Mouse (Mus musculus) hindbrain, embryonic 16.5 days (tissue): ENCODE measurements at regions not wholly inside any gene's neighbourhood (a gene's known extent, or its start where the extent isn't known, plus 50 kb on each side); places are given as distances from the start of the nearest gene placed in this dataset.

ENCODE experiments used
- ATAC-seq: fragments of 200-750 bp; cut with Nextera tagmentation; 2 replicates; pipeline ENCODE4 v1.8.0; 2017; ENCODE audit warnings: moderate TSS enrichment, moderate library complexity
- H3K27ac ChIP-seq: fragments of 300-500 bp; sonication (generic); 2 replicates; pipeline ENCODE4 v1.5.1; 2014; ENCODE audit warnings: low read depth, mild to moderate bottlenecking, control low read depth, low read length, moderate library complexity
- H3K27me3 ChIP-seq: fragments of 300-500 bp; sonication (generic); replicated peaks from 2 replicates; pipeline ENCODE4 v1.6.1; 2014; ENCODE audit warnings: low read length; ENCODE audit not compliant: control insufficient read depth, insufficient read depth
- H3K36me3 ChIP-seq: fragments of 300-500 bp; sonication (generic); 2 replicates; pipeline ENCODE4 v1.6.1; 2014; ENCODE audit warnings: mild to moderate bottlenecking, low read length, moderate library complexity, mixed read lengths; ENCODE audit not compliant: control insufficient read depth, insufficient read depth
- H3K4me1 ChIP-seq: fragments of 300-500 bp; sonication (generic); 2 replicates; pipeline ENCODE4 v1.6.1; 2014; ENCODE audit warnings: low read depth, low read length; ENCODE audit not compliant: control insufficient read depth, insufficient read depth
- H3K4me2 ChIP-seq: fragments of 300-500 bp; sonication (generic); 2 replicates; pipeline ENCODE4 v1.6.1; 2014; ENCODE audit warnings: mild to moderate bottlenecking, low read length, control low read depth, moderate library complexity
- H3K4me3 ChIP-seq: fragments of 300-500 bp; sonication (generic); 2 replicates; pipeline ENCODE4 v1.5.1; 2014; ENCODE audit warnings: mild to moderate bottlenecking, low read length, control low read depth, moderate library complexity
- H3K9ac ChIP-seq: fragments of 300-500 bp; sonication (generic); 2 replicates; pipeline ENCODE4 v1.6.1; 2014; ENCODE audit warnings: low read depth, mild to moderate bottlenecking, control low read depth, low read length, moderate library complexity
- H3K9me3 ChIP-seq: fragments of 300-500 bp; sonication (generic); 2 replicates; pipeline ENCODE4 v1.6.1; 2014; ENCODE audit warnings: mild to moderate bottlenecking, low read length, moderate library complexity; ENCODE audit not compliant: control insufficient read depth
- WGBS: fragments of 180-500 bp; shearing (Covaris S2); extraction: QIAGEN DNeasy Blood & Tissue Kit; methylation state at CpG from one replicate; pipeline ENCODE4 v1.1.7; 2014; 5-methylcytosine and 5-hydroxymethylcytosine counted together

DNA sequence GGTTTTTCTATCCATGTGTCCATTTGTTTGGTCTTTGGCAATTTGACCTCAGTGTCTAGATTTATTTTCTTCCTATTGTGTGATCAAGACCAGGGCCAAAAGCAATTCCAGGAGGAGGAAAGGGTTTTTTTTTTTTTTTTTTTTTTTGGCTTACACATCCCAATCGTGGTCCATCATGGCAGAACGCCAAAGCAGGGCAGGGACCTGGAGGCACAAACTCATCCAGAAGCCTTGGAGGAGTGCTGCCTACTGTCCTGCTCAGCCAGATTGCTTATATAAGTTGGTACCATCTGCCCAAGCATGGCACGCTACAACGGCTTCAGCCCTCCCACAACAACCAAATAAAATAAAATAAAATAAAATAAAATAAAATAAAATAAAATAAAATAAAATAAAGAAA lies 286.5 kb upstream of the Ndst3 start:
- Histone ChIP-seq H3K4me1 (no peaks in the 10 kb centered on the region), H3K27ac (no peak overlapping the region), H3K4me3 (no peak overlapping the region), H3K9ac (no peak overlapping the region), H3K27me3 (no peaks in the 10 kb centered on the region), H3K36me3 (no peaks in the 10 kb centered on the region), H3K9me3 (no peaks in the 10 kb centered on the region), H3K4me2 (no peak overlapping the region)
- 71% methylated on average over 4 of the region's 4 CpGs for WGBS
- ATAC-seq = peak; percentile 64; the same call in 1 of the 2 replicates

DNA sequence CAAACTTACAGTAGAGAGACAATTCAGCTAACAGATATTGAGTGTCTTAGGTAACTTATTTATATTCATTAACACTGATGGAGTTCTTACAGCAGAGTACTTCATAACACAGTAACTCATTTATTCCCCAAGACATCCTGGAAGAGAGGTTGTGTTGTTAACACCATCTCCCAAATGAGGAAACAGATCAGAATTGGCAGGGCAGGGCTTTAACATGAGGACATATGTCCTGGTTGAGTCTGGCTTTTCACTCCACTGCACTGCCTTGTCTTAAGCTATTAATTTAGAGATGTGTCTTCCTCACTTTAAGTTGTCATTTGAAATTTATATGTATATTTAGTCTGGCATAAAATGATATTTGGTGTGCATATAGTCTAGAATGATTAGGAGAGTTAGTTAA lies 292.4 kb upstream of the Ndst3 start:
- H3K9me3 ChIP-seq = no peaks in the 10 kb centered on the region
- no peak overlapping the region for H3K27ac ChIP-seq
- H3K36me3 ChIP-seq = no peaks in the 10 kb centered on the region
- H3K4me3 ChIP-seq = no peak overlapping the region
- H3K27me3 ChIP-seq = no peaks in the 10 kb centered on the region
- no peak overlapping the region for H3K9ac ChIP-seq
- no peaks in the 10 kb centered on the region for H3K4me1 ChIP-seq
- ATAC-seq = peak; percentile 70; the same call in 1 of the 2 replicates
- no peak overlapping the region for H3K4me2 ChIP-seq

DNA sequence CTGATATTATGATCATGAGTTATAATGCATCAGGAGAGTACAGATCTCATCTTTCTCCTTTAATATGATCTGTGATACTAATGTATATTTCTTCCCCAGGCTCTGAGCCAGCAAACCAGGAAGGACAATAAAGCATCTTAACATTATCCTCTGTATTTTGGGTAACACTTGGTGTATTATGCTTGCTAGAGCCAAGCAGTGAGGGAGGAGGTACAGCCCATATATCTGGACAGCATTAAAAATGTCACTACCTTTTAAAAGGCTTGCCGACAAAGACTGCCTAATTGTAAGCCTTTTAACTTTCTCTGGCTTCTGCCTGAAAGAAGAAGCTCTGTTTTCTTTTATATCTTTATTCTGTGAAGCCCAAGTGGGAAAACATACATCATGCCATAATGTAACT lies 292.9 kb upstream of the Ndst3 start:
- no peak overlapping the region for H3K27ac ChIP-seq
- no peak overlapping the region for H3K9ac ChIP-seq
- no peaks in the 10 kb centered on the region for H3K36me3 ChIP-seq
- no peaks in the 10 kb centered on the region for H3K4me1 ChIP-seq
- no peak overlapping the region for H3K4me2 ChIP-seq
- 51% methylated on average over 1 of the region's 1 CpGs for WGBS
- ATAC-seq = no peak
- H3K27me3 ChIP-seq = no peaks in the 10 kb centered on the region
- H3K4me3 ChIP-seq = no peak overlapping the region
- no peaks in the 10 kb centered on the region for H3K9me3 ChIP-seq

DNA sequence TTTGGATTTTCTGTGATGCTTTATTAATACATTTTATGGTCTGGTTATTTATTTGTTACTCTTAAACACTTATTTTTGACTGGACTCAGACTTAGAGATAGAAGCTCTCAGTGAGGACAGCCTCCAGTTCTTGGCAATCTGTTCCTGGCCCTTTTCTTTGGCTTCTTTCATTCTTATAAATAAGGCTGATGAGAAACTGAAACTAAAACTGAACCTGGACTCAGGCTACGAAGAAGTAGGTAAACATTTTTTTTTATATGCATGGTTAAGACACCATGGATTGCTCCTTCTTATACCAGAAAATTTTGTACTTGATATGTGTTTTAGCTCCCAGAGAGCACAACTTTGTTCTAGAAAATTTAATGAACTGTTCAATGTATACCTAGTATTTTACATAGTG lies 293.4 kb upstream of the Ndst3 start:
- H3K4me3 ChIP-seq = no peak overlapping the region
- 64% methylated on average over 1 of the region's 1 CpGs for WGBS
- no peaks in the 10 kb centered on the region for H3K4me1 ChIP-seq
- H3K4me2 ChIP-seq = no peak overlapping the region
- H3K27me3 ChIP-seq = no peaks in the 10 kb centered on the region
- H3K9ac ChIP-seq = no peak overlapping the region
- no peaks in the 10 kb centered on the region for H3K36me3 ChIP-seq
- H3K9me3 ChIP-seq = no peaks in the 10 kb centered on the region
- H3K27ac ChIP-seq = no peak overlapping the region
- no peak for ATAC-seq

DNA sequence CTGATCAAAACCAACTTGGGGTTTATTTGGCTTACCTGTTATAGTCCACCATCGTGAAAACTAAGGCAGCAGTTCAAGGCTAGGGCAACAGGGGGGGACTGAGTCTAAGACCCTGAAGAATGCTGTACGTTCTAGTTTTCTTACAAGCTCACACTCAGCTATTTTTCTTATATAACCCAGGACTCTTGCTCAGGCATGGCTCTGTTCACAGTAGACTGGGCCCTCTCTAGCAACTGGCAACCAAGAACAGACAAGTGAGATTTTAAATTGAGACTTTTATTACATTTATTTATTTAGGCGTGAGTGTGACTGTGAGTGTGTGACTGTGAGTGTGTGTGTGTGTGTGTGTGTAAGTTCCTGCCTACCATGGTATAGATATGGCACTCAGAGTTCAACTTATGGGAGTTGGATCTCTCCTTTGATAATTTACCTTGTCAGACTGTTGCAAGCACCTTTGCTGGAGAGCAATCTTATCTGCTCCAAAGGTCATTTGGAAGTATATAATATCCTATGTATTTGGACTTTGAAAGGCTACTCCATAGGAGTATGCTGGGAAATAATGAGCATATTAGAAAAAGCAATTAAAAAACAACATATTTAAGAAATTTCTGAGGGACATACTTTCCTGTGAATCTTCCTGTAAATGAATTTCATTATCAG lies 309.4 kb upstream of the Ndst3 start:
- WGBS = 87% methylated on average over 3 of the region's 3 CpGs
- ATAC-seq = no peak
- Histone ChIP-seq H3K27me3 (no peaks in the 10 kb centered on the region), H3K4me3 (no peak overlapping the region), H3K36me3 (no peaks in the 10 kb centered on the region), H3K9me3 (no peaks in the 10 kb centered on the region), H3K9ac (no peak overlapping the region), H3K4me1 (no peaks in the 10 kb centered on the region), H3K4me2 (no peak overlapping the region), H3K27ac (no peak overlapping the region)

DNA sequence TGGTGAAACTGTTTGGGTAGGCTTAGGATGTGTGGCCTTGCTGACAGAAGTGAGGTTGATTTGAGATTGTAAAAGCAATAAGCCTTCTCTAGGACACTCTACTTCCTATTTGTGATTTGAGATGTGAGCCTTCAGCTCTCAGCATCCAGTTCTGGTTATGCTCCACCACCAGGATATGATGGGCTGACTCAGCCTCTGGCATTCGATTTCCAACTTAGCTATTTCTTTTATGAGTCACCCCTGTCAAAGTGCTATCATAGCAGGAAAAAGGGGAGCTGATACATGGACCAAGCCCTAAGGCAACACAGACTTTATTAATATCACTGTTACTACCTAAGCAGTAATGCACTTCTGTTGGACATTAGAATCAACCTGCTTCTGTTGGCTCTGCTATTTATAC lies 310.2 kb upstream of the Ndst3 start:
- Histone ChIP-seq H3K4me3 (no peak overlapping the region), H3K27ac (no peak overlapping the region), H3K27me3 (no peaks in the 10 kb centered on the region), H3K9ac (no peak overlapping the region), H3K4me2 (no peak overlapping the region), H3K4me1 (no peaks in the 10 kb centered on the region), H3K9me3 (no peaks in the 10 kb centered on the region), H3K36me3 (no peaks in the 10 kb centered on the region)
- WGBS = 81% methylated on average over 1 of the region's 1 CpGs
- no peak for ATAC-seq

DNA sequence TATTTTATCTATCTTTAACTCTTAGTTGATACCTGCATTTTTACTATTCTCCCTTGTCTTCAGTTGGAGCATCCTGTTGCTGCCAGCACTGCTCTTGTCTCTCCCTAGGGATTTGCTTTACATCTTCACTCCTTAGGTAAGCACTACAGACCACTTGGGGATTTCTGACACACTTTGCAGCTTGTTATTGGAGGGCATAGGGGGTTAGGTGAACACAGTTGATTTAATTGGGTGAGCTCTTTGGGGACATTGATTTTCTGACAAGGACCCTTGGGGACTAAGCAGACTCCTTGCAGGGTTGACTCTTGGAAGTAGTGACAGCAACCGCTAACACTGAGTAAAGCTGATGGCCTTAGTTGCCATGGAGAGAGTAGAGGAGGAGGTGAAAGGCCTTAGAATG lies 309.0 kb upstream of the Tram1l1 start:
- H3K4me3 ChIP-seq = no peak overlapping the region
- H3K27ac ChIP-seq = no peak overlapping the region
- ATAC-seq = no peak
- 55% methylated on average over 1 of the region's 1 CpGs for WGBS
- H3K9ac ChIP-seq = no peak overlapping the region
- no peaks in the 10 kb centered on the region for H3K36me3 ChIP-seq
- no peaks in the 10 kb centered on the region for H3K9me3 ChIP-seq
- H3K4me1 ChIP-seq = no peaks in the 10 kb centered on the region
- H3K4me2 ChIP-seq = no peak overlapping the region
- no peaks in the 10 kb centered on the region for H3K27me3 ChIP-seq

DNA sequence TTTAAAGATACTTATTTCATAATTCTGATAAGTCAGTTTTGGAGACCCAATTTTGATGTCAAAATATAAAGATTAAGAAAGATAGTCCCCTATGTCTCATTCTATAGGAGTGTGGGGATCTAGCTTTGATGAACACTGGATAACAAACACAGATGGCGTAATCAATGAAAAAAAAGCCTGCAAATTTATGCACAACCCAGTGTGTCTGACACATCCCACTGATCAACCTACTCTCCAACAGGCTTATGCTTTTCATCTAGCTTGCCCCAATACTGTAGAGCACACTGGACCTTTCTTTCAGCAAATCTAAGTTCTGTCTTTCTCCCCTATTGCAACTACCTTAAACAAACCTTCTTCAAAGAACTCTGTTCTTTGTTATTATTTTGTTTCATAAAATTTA lies 302.0 kb upstream of the Tram1l1 start:
- Histone ChIP-seq H3K9me3 (no peaks in the 10 kb centered on the region), H3K27me3 (no peaks in the 10 kb centered on the region), H3K4me3 (no peak overlapping the region), H3K36me3 (no peaks in the 10 kb centered on the region), H3K9ac (no peak overlapping the region), H3K4me1 (no peaks in the 10 kb centered on the region), H3K4me2 (no peak overlapping the region), H3K27ac (no peak overlapping the region)
- 95% methylated on average over 1 of the region's 1 CpGs for WGBS
- no peak for ATAC-seq

DNA sequence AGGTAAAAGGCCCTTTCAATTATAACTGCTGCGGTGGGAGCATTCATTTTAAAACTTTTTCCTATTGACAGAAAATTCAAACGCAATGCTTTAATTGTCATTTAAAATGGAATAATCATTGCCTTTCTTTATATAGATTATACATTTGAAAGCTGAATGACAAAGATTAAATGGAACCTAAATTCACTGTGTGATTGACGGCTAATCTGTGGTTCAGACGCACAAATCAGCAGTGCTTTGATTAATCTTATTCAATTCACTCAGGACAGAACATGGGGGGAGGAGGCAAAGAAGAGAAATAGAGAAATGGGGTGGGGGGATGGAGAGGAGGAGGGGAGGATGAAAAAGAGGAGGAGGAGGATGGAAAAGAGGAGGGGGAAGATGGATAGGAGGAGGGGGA lies 294.5 kb upstream of the Tram1l1 start:
- 62% methylated on average over 4 of the region's 4 CpGs for WGBS
- H3K4me2 ChIP-seq = no peak overlapping the region
- H3K4me3 ChIP-seq = no peak overlapping the region

DNA sequence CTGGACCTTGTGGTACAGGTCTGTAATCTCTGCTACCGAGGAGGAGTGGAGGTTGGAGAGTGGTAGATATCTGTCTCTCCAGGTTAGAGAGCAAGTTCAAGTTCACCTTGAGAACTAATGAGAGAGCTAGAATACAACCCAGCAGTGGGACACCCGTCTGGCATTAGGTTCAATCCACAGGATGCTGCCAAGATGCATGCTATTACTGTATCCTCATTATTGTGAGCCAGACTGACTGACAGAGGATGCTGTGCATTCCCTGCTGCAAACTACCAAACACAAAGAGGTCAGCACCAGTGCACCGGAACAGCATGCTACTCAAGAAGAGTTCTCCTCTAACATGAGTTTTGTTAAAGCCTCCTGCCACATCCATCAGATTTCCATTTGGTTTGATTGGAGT lies 253.6 kb upstream of the Tram1l1 start:
- Histone ChIP-seq H3K4me2 (no peak overlapping the region), H3K9me3 (no peaks in the 10 kb centered on the region), H3K27me3 (no peaks in the 10 kb centered on the region), H3K9ac (no peak overlapping the region), H3K27ac (0 out of 2 replicates have a peak overlapping the region, but pooled peaks have one; percentile 29), H3K4me3 (no peak overlapping the region), H3K36me3 (no peaks in the 10 kb centered on the region), H3K4me1 (no peaks in the 10 kb centered on the region)
- WGBS = 69% methylated on average over 3 of the region's 3 CpGs
- ATAC-seq = peak; percentile 45; the same call in 1 of the 2 replicates

More for the DNA sequence above, 294.5 kb upstream of the Tram1l1 start:
- no peak overlapping the region for H3K9ac ChIP-seq
- H3K9me3 ChIP-seq = no peaks in the 10 kb centered on the region
- ATAC-seq = no peak
- H3K36me3 ChIP-seq = no peaks in the 10 kb centered on the region
- no peaks in the 10 kb centered on the region for H3K4me1 ChIP-seq
- no peak overlapping the region for H3K27ac ChIP-seq
- no peaks in the 10 kb centered on the region for H3K27me3 ChIP-seq
